Mouse (Mus musculus): ENCODE measurements around the gene Adamts4. TPM values are rescaled to one million over a fixed set of nuclear protein-coding genes. Genes with fewer than 3 reads are reported as not detected.
"Not testable (repeated sequence)": the region's sequence is repeated elsewhere in the genome, so short reads cannot be mapped to it uniquely, and the experiment has no call there.

Adamts4 gene
- polyA plus RNA-seq, 1 experiment from 2014 or later = 2.5 TPM

GRCm38 (mm10) chr1:171298226-171298625 is 48.0 kb downstream of the Adamts4 start:
- H3K4me3 ChIP-seq (ENCODE audit: low read depth, low read length) = no peak overlapping the region
- no peak overlapping the region for H3K4me2 ChIP-seq (ENCODE audit: low read length)
- WGBS = 63% methylated on average over 3 of the region's 3 CpGs
- no peaks in the 10 kb centered on the region for H3K36me3 ChIP-seq (ENCODE audit: control insufficient read depth, insufficient read depth, low read length)
- no peak overlapping the region for H3K9ac ChIP-seq (ENCODE audit: low read length)
- H3K27ac ChIP-seq (ENCODE audit: low read depth, low read length) = no peak overlapping the region
- H3K27me3 ChIP-seq (replicated peaks; ENCODE audit: control insufficient read depth, insufficient read depth, low read length) = 0 out of 2 replicates have a peak, but pooled peaks cover 3% of the 10 kb centered on the region
- peaks cover 7% of the 10 kb centered on the region; the same call in 1 of the 2 replicates for H3K4me1 ChIP-seq (ENCODE audit: control insufficient read depth, insufficient read depth, low read length)
- ATAC-seq (no peak), DNase-seq (ENCODE audit: low spot score) (no peak)
- H3K9me3 ChIP-seq (replicated peaks; ENCODE audit: control insufficient read depth, low read length) = no peaks in the 10 kb centered on the region

- 70% methylated on average over 5 of the region's 5 CpGs for WGBS
- not testable (repeated sequence) for H3K4me1 ChIP-seq (ENCODE audit: control insufficient read depth, insufficient read depth, low read length); H3K36me3 ChIP-seq (ENCODE audit: control insufficient read depth, insufficient read depth, low read length)
These were observed 55.9 kb downstream of the Adamts4 start for GRCm38 (mm10) chr1:171306157-171306556.

GRCm38 (mm10) chr1:171309321-171309720 is 59.1 kb downstream of the Adamts4 start:
- no peak for DNase-seq (ENCODE audit: low spot score)
- H3K27ac ChIP-seq (ENCODE audit: low read depth, low read length) = no peak overlapping the region
- no peaks in the 10 kb centered on the region for H3K4me1 ChIP-seq (ENCODE audit: control insufficient read depth, insufficient read depth, low read length)
- no peak overlapping the region for H3K4me3 ChIP-seq (ENCODE audit: low read depth, low read length)
- H3K27me3 ChIP-seq (replicated peaks; ENCODE audit: control insufficient read depth, insufficient read depth, low read length) = no peaks in the 10 kb centered on the region
- 67% methylated on average over 2 of the region's 2 CpGs for WGBS
- no peaks in the 10 kb centered on the region for H3K9me3 ChIP-seq (replicated peaks; ENCODE audit: control insufficient read depth, low read length)
- no peak for ATAC-seq
- H3K9ac ChIP-seq (ENCODE audit: low read length) = no peak overlapping the region
- no peak overlapping the region for H3K4me2 ChIP-seq (ENCODE audit: low read length)
- H3K36me3 ChIP-seq (ENCODE audit: control insufficient read depth, insufficient read depth, low read length) = no peaks in the 10 kb centered on the region

More at GRCm38 (mm10) chr1:171306157-171306556, 55.9 kb downstream of the Adamts4 start:
- not testable (repeated sequence) for H3K4me3 ChIP-seq (ENCODE audit: low read depth, low read length); DNase-seq (ENCODE audit: low spot score); H3K4me2 ChIP-seq (ENCODE audit: low read length); H3K27ac ChIP-seq (ENCODE audit: low read depth, low read length); H3K9ac ChIP-seq (ENCODE audit: low read length); H3K9me3 ChIP-seq (replicated peaks; ENCODE audit: control insufficient read depth, low read length); H3K27me3 ChIP-seq (replicated peaks; ENCODE audit: control insufficient read depth, insufficient read depth, low read length); ATAC-seq

Other genes starting within 250 kb of the Adamts4 start
- 0.41 and 0.50 TPM in 2 replicates for gene Fcgr4, start 231.5 kb upstream of the Adamts4 start, polyA plus RNA-seq (2014; fragmentation: Nextera tagmentation; extraction: Ambion mirVana)
- gene Fcgr3, start 185.5 kb upstream of the Adamts4 start, polyA plus RNA-seq (2014; fragmentation: Nextera tagmentation; extraction: Ambion mirVana) = 8.3 and 11.5 TPM in 2 replicates
- 7.2 and 8.8 TPM in 2 replicates for gene Cfap126, start 136.5 kb upstream of the Adamts4 start, polyA plus RNA-seq (2014; fragmentation: Nextera tagmentation; extraction: Ambion mirVana)
- gene Sdhc, start 99.8 kb upstream of the Adamts4 start, polyA plus RNA-seq (2014; fragmentation: Nextera tagmentation; extraction: Ambion mirVana) = 301 and 310 TPM in 2 replicates
- 0.09 and 0.22 TPM in 2 replicates for gene Mpz, start 99.7 kb upstream of the Adamts4 start, polyA plus RNA-seq (2014; fragmentation: Nextera tagmentation; extraction: Ambion mirVana)
- gene Pcp4l1, start 54.2 kb upstream of the Adamts4 start, polyA plus RNA-seq (2014; fragmentation: Nextera tagmentation; extraction: Ambion mirVana) = 9.7 and 10.2 TPM in 2 replicates
- gene Nr1i3, start 36.5 kb upstream of the Adamts4 start, polyA plus RNA-seq (2014; fragmentation: Nextera tagmentation; extraction: Ambion mirVana) = 0.13 and 0.36 TPM in 2 replicates
- 45.0 and 49.2 TPM in 2 replicates for gene Tomm40l, start 27.9 kb upstream of the Adamts4 start, polyA plus RNA-seq (2014; fragmentation: Nextera tagmentation; extraction: Ambion mirVana)
- 0.88 and 1.9 TPM in 2 replicates for gene Apoa2, start 25.4 kb upstream of the Adamts4 start, polyA plus RNA-seq (2014; fragmentation: Nextera tagmentation; extraction: Ambion mirVana)
- gene Fcer1g, start 16.1 kb upstream of the Adamts4 start, polyA plus RNA-seq (2014; fragmentation: Nextera tagmentation; extraction: Ambion mirVana) = 25.1 and 31.5 TPM in 2 replicates
- gene Ndufs2, start 967 bp downstream of the Adamts4 start, polyA plus RNA-seq (2014; fragmentation: Nextera tagmentation; extraction: Ambion mirVana) = 244 and 260 TPM in 2 replicates
- gene B4galt3, start 19.9 kb downstream of the Adamts4 start, polyA plus RNA-seq (2014; fragmentation: Nextera tagmentation; extraction: Ambion mirVana) = 74.9 and 94.2 TPM in 2 replicates
- 41.4 and 46.0 TPM in 2 replicates for gene Ppox, start 30.8 kb downstream of the Adamts4 start, polyA plus RNA-seq (2014; fragmentation: Nextera tagmentation; extraction: Ambion mirVana)
- gene Usp21, start 37.6 kb downstream of the Adamts4 start, polyA plus RNA-seq (2014; fragmentation: Nextera tagmentation; extraction: Ambion mirVana) = 89.9 and 104 TPM in 2 replicates
- 119 and 127 TPM in 2 replicates for gene Ufc1, start 44.6 kb downstream of the Adamts4 start, polyA plus RNA-seq (2014; fragmentation: Nextera tagmentation; extraction: Ambion mirVana)
- gene Dedd, start 78.7 kb downstream of the Adamts4 start, polyA plus RNA-seq (2014; fragmentation: Nextera tagmentation; extraction: Ambion mirVana) = 53.9 and 60.5 TPM in 2 replicates
- 45.9 and 46.0 TPM in 2 replicates for gene Nit1, start 95.2 kb downstream of the Adamts4 start, polyA plus RNA-seq (2014; fragmentation: Nextera tagmentation; extraction: Ambion mirVana)
- gene Pfdn2, start 95.2 kb downstream of the Adamts4 start, polyA plus RNA-seq (2014; fragmentation: Nextera tagmentation; extraction: Ambion mirVana) = 78.3 and 82.6 TPM in 2 replicates
- 3.0 and 5.2 TPM in 2 replicates for gene Klhdc9, start 110.4 kb downstream of the Adamts4 start, polyA plus RNA-seq (2014; fragmentation: Nextera tagmentation; extraction: Ambion mirVana)
- gene Nectin4, start 119.7 kb downstream of the Adamts4 start, polyA plus RNA-seq (2014; fragmentation: Nextera tagmentation; extraction: Ambion mirVana) = 0.11 and 0.32 TPM in 2 replicates
- 0.28 and 0.39 TPM in 2 replicates for gene Arhgap30, start 138.5 kb downstream of the Adamts4 start, polyA plus RNA-seq (2014; fragmentation: Nextera tagmentation; extraction: Ambion mirVana)
- 212 and 263 TPM in 2 replicates for gene Usf1, start 160.9 kb downstream of the Adamts4 start, polyA plus RNA-seq (2014; fragmentation: Nextera tagmentation; extraction: Ambion mirVana)
- gene Tstd1, start 168.5 kb downstream of the Adamts4 start, polyA plus RNA-seq (2014; fragmentation: Nextera tagmentation; extraction: Ambion mirVana) = 4.5 and 4.8 TPM in 2 replicates
- gene F11r, start 187.1 kb downstream of the Adamts4 start, polyA plus RNA-seq (2014; fragmentation: Nextera tagmentation; extraction: Ambion mirVana) = 3.0 and 6.9 TPM in 2 replicates

All from forebrain, embryonic 14.5 days (tissue).